Mouse (Mus musculus) CD4-positive, CD25-positive, alpha-beta regulatory T cell, adult 9 weeks (primary cell): ENCODE data around the gene Pstk. TPM values are rescaled to one million over a fixed set of nuclear protein-coding genes. Genes with fewer than 3 reads are reported as not detected.

ENCODE experiments used
- polyA plus RNA-seq: library from polyadenylated mRNA; unstranded; fragments of 100-300 nt; shearing (Covaris generic); gene quantifications from one replicate; pipeline ENCODE4 v1.2.1, GENCODE M21; 2017

The Pstk gene
- 43.8 TPM for polyA plus RNA-seq

DNA sequence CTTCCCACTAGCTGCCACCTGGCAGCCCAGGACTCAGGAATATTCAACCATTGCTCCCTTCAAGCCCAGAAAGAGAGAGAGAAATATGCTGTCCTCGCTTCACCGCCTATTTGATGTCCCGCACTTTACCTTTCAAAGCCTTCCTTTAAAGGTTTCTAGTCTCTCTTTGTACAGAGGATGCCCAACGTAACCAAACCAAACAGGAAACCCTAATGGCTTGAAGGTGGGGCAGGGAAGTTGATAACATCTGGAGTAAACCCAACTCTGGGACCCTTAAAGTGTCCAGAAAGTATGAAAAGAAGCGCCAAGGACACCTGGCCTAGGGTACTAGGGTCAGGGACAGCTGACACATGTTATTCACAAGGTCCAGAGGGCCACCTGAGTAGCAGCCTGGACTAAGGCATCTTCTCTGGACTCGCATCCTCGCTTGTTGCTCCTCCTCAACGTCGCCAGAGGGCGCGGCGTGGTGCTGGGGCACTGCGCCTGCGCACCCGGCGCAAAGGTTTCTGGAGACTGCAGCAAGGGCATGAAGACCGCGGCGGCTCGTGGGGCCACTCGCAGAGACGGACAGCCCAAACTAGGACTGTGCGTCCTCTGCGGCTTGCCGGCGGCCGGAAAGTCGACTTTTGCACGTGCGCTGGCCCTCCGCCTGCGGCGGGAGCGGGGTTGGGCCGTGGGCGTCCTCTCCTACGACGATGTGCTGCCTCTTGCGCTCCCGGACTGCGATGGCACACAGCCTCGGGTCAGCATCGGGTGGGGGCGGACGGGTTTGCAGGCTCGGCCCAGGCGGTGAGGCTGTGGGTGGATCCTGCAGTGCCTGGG lies at the start of gene Pstk:
Gene Pstk (plus strand): TSS at position 494 of the 822 bp plus-strand sequence.

DNA sequence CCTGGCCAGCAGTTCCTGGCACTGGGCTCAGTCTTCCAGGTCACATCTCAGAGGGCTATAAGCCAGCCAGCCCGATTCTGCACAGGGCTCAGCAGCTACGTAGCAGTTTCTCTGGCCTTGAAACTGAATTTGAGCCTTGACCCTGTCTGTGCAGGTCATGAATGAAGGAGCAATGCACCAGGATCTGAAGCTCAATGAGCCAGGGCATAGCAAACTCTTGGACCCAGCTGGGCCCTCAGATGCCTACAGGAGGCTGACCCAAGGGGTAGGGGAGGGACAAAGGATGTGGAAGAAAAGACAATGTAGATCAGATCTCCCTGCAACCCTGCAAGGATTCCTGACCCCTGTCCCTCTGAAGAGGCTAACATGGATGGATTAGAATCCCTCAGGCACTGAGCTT lies 48.7 kb upstream of the Pstk start, which contains the start of gene Cuzd1:
Gene Cuzd1 (minus strand): TSS at position 101 of the 400 bp plus-strand sequence.

DNA sequence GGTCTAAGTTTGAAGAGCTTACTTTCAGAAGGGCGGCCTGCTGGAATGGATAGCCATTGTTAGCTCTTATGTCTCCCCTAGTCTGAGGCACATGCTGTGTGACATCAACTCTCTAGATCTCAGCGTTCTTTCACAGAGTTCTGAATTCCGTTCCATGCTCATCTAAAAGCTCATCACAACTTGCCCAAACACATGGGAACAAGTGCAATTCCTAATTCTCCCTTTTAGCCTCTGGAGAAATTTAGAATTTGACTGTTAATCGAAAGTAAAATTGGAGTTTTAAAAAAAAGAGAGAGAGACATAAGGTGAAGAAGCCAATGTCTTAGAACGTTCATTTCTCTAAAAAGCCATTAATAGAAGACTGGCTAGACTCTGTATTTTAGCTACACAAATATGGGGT lies 41.5 kb upstream of the Pstk start, which contains the start of gene Fam24b:
Gene Fam24b (minus strand): TSS at position 101 of the 400 bp plus-strand sequence.

DNA sequence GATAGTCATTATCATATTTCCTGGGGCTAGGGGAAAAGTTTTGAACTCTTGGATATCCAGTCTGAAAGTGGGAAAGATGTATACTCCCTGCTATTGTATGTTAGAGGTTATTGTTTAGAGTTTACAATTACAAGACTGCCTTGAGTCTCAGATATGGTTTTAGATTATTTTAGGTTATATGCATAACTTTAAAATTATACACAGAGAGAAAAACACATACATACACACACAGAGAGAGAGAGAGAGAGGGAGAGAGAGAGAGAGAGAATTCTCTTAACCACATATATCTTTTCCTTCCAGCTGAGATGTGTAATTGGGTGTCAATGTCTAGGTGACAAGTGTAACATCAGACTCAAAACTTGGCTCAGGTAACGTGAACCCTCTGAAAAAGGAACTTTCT lies 37.4 kb upstream of the Pstk start, which contains the start of gene Fam24a:
Gene Fam24a (plus strand): TSS at position 301 of the 400 bp plus-strand sequence.

DNA sequence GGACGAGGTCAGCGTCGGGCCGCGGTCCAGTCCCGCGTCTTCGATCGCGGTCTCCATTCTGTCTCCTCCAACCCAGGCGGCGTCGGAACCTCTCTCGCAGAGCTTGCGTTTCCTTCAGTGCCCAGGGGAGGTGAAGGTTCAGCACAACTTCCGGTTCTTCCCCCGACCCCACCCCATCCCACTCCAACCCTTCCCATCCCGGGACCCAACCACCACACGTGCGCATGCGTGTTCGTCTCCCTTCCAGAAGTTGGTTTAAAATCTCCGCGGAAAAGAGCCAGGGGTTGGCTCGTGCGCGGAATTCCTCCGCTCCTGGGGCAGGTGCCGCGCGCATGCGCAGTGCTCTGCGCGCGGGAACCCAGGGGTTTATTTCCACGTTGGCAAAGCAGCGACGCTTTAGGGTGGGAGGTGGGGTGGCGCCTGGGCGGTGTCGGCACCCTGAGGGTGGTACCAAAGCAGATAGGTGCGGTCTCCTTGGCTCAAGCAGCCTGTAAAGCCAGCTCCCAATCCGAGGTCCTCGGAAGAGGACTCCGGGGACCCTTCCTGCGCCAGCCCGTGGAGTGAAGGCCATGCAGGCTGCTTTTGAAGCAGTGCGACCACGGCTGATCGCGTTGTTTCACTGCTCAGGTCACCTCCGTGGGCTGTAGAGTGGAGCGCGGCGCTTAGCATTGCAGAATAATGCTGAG lies 8.2 kb upstream of the Pstk start, which contains the start of gene 2310057M21Rik:
Gene 2310057M21Rik (minus strand): TSS at position 145 of the 686 bp plus-strand sequence.

DNA sequence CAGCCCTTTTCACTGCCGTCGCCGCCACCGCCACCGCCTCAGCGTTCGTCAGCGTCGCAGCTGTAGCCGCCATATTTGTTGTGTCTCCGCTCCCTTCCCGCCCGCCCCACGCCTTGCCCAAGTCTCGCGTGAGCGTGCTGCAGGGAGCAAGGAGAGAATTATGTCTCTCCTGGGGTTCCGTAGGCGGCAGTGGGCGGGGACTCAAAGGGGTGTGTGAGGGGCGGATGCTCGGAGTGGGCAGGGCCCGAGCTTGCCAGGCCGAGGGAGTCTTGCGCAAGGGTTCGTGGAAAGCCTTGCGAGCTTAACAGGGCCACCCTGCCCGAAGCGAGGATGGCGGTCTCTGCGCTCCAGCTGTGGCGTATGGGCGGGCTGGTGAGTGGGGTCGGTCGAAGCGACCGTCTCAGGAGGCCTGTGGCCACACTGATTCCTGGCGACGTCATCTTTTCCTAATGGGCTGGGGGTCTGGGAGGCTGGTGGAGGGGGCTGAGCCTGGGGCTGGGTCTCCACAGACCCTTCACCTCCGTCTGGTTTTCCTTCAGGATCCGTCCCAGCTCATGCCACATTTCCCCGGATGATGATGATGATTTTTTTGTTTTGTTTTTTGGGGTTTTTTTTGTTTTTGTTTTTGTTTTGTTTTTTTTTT lies 39.6 kb downstream of the Pstk start, which contains the start of the genes Ikzf5 and Acadsb:
Gene Ikzf5 (minus strand): TSS at position 106 of the 643 bp plus-strand sequence.
Gene Acadsb (plus strand): TSS at position 186 of the 643 bp plus-strand sequence.

Other genes with a start within 250 kb of the Pstk start
- not detected for gene 4933402N03Rik, start 224.8 kb upstream of the Pstk start, polyA plus RNA-seq
- gene 5430419D17Rik, start 196.7 kb upstream of the Pstk start, polyA plus RNA-seq, result not detected
- not detected for gene Cuzd1, start 48.8 kb upstream of the Pstk start, polyA plus RNA-seq
- gene Fam24b, start 41.6 kb upstream of the Pstk start, polyA plus RNA-seq, result not detected
- not detected for gene Fam24a, start 37.3 kb upstream of the Pstk start, polyA plus RNA-seq
- 28.1 TPM for gene 2310057M21Rik, start 8.4 kb upstream of the Pstk start, polyA plus RNA-seq
- 31.3 TPM for gene Ikzf5, start 39.4 kb downstream of the Pstk start, polyA plus RNA-seq
- 62.7 TPM for gene Acadsb, start 39.5 kb downstream of the Pstk start, polyA plus RNA-seq
- not detected for gene Hmx3, start 171.7 kb downstream of the Pstk start, polyA plus RNA-seq
- gene Hmx2, start 177.6 kb downstream of the Pstk start, polyA plus RNA-seq, result not detected
- gene Bub3, start 189.1 kb downstream of the Pstk start, polyA plus RNA-seq, result 202 TPM